Mouse (Mus musculus) kidney, embryonic 16.5 days (tissue): ENCODE results near the gene Vmn2r59. TPM values are rescaled to one million over a fixed set of nuclear protein-coding genes. Genes with fewer than 3 reads are reported as not detected.
"Not testable (repeated sequence)": the region's sequence is repeated elsewhere in the genome, so short reads cannot be mapped to it uniquely, and the experiment has no call there.

Experiments
- ATAC-seq: fragments of 200-750 bp; cut with Nextera tagmentation; 2 replicates; pipeline ENCODE4 v1.8.0; 2017; ENCODE audit warnings: moderate TSS enrichment; ENCODE audit not compliant: low FRiP score, low TSS enrichment
- H3K27ac ChIP-seq: fragments of 300-500 bp; sonication (generic); 2 replicates; pipeline ENCODE4 v1.5.1; 2014; ENCODE audit warnings: low read length
- H3K27me3 ChIP-seq: fragments of 300-500 bp; sonication (generic); 2 replicates; pipeline ENCODE4 v1.6.1; 2014; ENCODE audit warnings: low read length, control low read depth, mixed read lengths; ENCODE audit not compliant: insufficient read depth
- H3K36me3 ChIP-seq: fragments of 300-500 bp; sonication (generic); 2 replicates; pipeline ENCODE4 v1.6.1; 2014; ENCODE audit warnings: low read length, control low read depth, mixed read lengths; ENCODE audit not compliant: insufficient read depth
- H3K4me1 ChIP-seq: fragments of 300-500 bp; sonication (generic); 2 replicates; pipeline ENCODE4 v1.6.1; 2014; ENCODE audit warnings: low read length, control low read depth, mixed read lengths; ENCODE audit not compliant: insufficient read depth
- H3K4me2 ChIP-seq: fragments of 300-500 bp; sonication (generic); replicated peaks from 2 replicates; pipeline ENCODE4 v1.6.1; 2014; ENCODE audit warnings: low read depth, low read length
- H3K4me3 ChIP-seq: fragments of 300-500 bp; sonication (generic); 2 replicates; pipeline ENCODE4 v1.5.1; 2014; ENCODE audit warnings: mild to moderate bottlenecking, low read length
- H3K9ac ChIP-seq: fragments of 300-500 bp; sonication (generic); replicated peaks from 2 replicates; pipeline ENCODE4 v1.6.1; 2014; ENCODE audit warnings: low read length
- H3K9me3 ChIP-seq: fragments of 300-500 bp; sonication (generic); 2 replicates; pipeline ENCODE4 v1.6.1; 2016; ENCODE audit warnings: low read length, control low read depth
- WGBS: fragments of 180-500 bp; shearing (Covaris S2); extraction: QIAGEN DNeasy Blood & Tissue Kit; methylation state at CpG from one replicate; pipeline ENCODE4 v1.1.7; 2014; 5-methylcytosine and 5-hydroxymethylcytosine counted together
- polyA plus RNA-seq: library from polyadenylated mRNA; unstranded; fragments of >200 nt; fragmentation: Nextera tagmentation; extraction: Ambion mirVana; gene quantifications from 2 replicates; pipeline ENCODE4 v1.2.1, GENCODE M21; 2015

Vmn2r59 gene
- polyA plus RNA-seq = not detected in 2 replicates

GRCm38 (mm10) chr7:42058923-42059322 is at the start of gene Vmn2r59:
TSS of gene Vmn2r59 (minus strand) at chr7:42059023.
- H3K27me3 ChIP-seq = no peaks in the 10 kb centered on the region
- H3K27ac ChIP-seq = no peak within 1 kb of the TSS
- no peak for ATAC-seq
- H3K4me2 ChIP-seq = no peak within 1 kb of the TSS
- H3K9ac ChIP-seq = no peak within 1 kb of the TSS
- no peaks in the 10 kb centered on the region for H3K9me3 ChIP-seq
- H3K4me1 ChIP-seq = no peaks in the 10 kb centered on the region
- no peaks in the 10 kb centered on the region for H3K36me3 ChIP-seq
- no peak within 1 kb of the TSS for H3K4me3 ChIP-seq

DNA sequence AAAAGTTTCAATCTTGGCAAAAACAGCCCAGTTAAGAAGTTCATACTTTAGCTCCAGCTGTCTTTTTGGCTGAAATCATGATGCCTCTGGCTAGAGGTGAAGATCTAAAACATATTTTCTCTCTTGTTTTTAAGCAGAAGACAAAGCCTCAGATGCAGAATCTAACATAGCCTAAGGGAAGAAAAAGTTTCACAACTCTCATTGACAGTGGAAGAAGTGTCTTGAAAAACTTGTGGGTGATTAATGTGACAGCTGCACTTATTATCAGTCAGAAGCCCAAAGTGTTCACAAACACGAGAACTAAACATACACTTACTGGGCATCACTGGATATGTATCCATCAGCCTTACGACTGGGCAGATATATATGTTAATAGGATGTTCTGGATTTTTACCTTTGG is 48.6 kb upstream of the Vmn2r59 start, which contains the start of gene Vmn2r60:
TSS of gene Vmn2r60 (plus strand) at position 301 of the 400 bp plus-strand sequence.
- ATAC-seq = no peak

DNA sequence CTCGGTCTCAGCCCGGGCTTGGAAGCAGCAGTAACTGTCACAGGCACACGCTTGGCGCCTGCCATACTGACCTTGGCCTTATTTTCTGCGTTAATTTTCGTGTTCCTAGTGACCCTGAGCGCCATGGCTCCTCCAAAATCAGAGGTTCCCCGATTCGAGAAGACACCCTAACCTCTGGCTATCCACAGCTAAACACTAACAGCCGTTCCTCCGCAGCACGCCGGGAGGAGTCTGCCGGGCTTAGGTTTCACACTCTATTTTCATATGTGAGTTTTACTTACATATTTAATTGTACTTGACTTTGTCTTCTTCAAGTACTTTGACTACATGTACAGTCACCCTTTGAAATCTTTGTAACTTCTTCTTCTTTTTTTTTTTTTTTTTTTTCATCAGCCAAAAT is 48.2 kb upstream of the Vmn2r59 start:
- not testable (repeated sequence) for H3K9ac ChIP-seq, H3K4me1 ChIP-seq, H3K36me3 ChIP-seq, H3K9me3 ChIP-seq, H3K27me3 ChIP-seq, H3K4me2 ChIP-seq, ATAC-seq, H3K4me3 ChIP-seq, H3K27ac ChIP-seq
- 78% methylated on average over 11 of the region's 14 CpGs for WGBS

More for the DNA sequence above, 48.6 kb upstream of the Vmn2r59 start, which contains the start of gene Vmn2r60:
- no peak within 1 kb of the TSS for H3K4me3 ChIP-seq
- H3K36me3 ChIP-seq = no peaks in the 10 kb centered on the region
- H3K4me2 ChIP-seq = no peak within 1 kb of the TSS
- no peaks in the 10 kb centered on the region for H3K27me3 ChIP-seq
- H3K9me3 ChIP-seq = peaks cover 9% of the 10 kb centered on the region; the same call in 1 of the 2 replicates
- H3K27ac ChIP-seq = no peak within 1 kb of the TSS
- no peaks in the 10 kb centered on the region for H3K4me1 ChIP-seq
- 86% methylated on average over 2 of the region's 2 CpGs for WGBS
- H3K9ac ChIP-seq = no peak within 1 kb of the TSS

Other genes starting within 250 kb of the Vmn2r59 start
- gene Vmn2r58, start 186.3 kb downstream of the Vmn2r59 start, polyA plus RNA-seq = not detected in 2 replicates
- not detected in 2 replicates for gene Vmn2r60, start 48.7 kb upstream of the Vmn2r59 start, polyA plus RNA-seq
- not detected in 2 replicates for gene Vmn2r61, start 201.0 kb upstream of the Vmn2r59 start, polyA plus RNA-seq